Mouse (Mus musculus): Measurements from ENCODE around the gene Zfp773. TPM values are rescaled to one million over a fixed set of nuclear protein-coding genes. Genes with fewer than 3 reads are reported as not detected.
"Not testable (repeated sequence)": the region's sequence is repeated elsewhere in the genome, so short reads cannot be mapped to it uniquely, and the experiment has no call there.

The Zfp773 gene
- 4.6 and 7.9 TPM in 2 replicates for polyA plus RNA-seq (2012; rRNA removed)

DNA sequence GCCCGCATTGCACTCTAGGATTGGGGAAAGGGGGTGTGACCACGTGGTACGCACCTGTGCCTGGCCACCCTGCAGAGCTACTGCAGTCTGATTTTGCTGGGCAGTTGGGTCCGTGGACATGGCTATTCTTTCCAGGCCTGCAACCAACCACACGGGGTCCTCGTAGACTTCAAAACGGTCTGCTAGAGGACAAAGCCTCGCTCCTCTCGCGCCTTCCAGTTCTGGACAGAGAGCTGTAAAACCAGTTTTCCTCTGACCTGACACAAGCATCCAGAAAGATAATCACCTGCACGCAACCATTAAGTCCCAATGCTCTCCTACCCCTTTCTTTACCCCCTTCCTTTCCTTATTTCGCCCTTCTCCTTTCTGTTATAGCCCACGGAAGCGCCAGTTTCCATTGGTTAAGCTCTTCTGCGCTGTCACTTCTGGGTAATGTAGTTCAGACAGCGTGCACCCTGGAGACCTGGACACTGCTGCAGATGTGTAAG lies at the start of gene Zfp773:
Gene Zfp773, minus strand, starts transcription at position 377 of the 488 bp plus-strand sequence.
- DNase-seq (ENCODE audit: low read depth): peak; percentile 91
- peak; percentile 51; the same call in 1 of the 2 replicates for TF ChIP-seq CTCF (IDR thresholded peaks at IDR 0.05; ENCODE audit: borderline replicate concordance, extremely low read depth, insufficient read depth, insufficient read length)
- TF ChIP-seq POLR2A (IDR thresholded peaks at IDR 0.05; ENCODE audit: borderline replicate concordance, extremely low read depth, insufficient read depth, insufficient read length, poor library complexity, severe bottlenecking): 0 out of 2 replicates have a peak, but pooled peaks have one; percentile 14

GRCm38 (mm10) chr7:7185897-7186296 lies 49.3 kb upstream of the Zfp773 start:
- no peak for DNase-seq (ENCODE audit: low read depth)
- TF ChIP-seq POLR2A (IDR thresholded peaks at IDR 0.05; ENCODE audit: borderline replicate concordance, extremely low read depth, insufficient read depth, insufficient read length, poor library complexity, severe bottlenecking) (no peak), CTCF (IDR thresholded peaks at IDR 0.05; ENCODE audit: borderline replicate concordance, extremely low read depth, insufficient read depth, insufficient read length) (no peak)

DNA sequence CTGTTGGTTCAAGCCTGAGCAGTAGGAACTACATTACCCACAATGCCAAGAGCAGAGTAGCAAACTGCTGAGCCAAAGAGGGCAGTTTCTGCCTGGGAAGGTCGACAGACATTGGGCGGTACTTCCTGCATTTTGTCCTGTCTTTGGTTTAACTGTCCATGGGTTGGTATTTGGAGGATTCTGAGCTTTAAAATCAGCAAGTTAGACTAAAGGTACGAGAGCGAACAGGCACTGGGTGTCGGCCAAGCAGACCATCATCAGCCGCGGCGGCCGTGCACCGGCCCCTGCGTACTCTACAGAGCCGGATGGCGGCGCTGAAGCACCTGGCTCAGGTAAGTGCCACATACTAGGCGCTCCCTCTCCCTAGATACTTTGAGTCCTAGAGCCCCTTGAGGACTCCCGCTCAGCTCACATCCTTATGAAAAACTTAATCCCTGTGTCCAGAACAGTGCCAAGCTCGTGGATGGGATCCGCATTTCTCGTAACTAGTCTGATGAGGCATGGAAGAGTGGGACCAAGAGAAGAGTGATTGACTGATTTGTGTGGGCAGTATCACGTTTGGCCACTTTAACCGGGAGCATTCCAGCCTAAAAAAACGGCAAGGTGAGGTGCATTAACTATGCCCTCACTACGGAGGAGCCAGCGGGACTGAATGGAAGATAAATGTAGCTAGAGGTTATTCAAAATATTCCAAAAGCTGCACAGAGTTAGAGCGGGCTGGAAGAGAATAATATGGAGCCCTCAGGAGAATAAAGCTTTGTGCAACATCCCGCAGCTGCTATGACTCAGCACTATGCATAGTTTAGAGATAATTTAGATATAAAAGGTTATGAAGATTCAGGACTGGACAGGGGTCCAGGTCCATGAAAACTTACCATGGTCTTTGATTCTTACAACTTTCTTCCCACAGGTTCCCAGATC lies 34.9 kb upstream of the Zfp773 start, which contains the start of gene Zfp418:
Gene Zfp418, plus strand, starts transcription at position 104 of the 921 bp plus-strand sequence.
- peak; percentile 31; the same call in 1 of the 2 replicates for TF ChIP-seq POLR2A (IDR thresholded peaks at IDR 0.05; ENCODE audit: borderline replicate concordance, extremely low read depth, insufficient read depth, insufficient read length, poor library complexity, severe bottlenecking)
- TF ChIP-seq CTCF (IDR thresholded peaks at IDR 0.05; ENCODE audit: borderline replicate concordance, extremely low read depth, insufficient read depth, insufficient read length): no peak
- DNase-seq (ENCODE audit: low read depth): peak; percentile 93

DNA sequence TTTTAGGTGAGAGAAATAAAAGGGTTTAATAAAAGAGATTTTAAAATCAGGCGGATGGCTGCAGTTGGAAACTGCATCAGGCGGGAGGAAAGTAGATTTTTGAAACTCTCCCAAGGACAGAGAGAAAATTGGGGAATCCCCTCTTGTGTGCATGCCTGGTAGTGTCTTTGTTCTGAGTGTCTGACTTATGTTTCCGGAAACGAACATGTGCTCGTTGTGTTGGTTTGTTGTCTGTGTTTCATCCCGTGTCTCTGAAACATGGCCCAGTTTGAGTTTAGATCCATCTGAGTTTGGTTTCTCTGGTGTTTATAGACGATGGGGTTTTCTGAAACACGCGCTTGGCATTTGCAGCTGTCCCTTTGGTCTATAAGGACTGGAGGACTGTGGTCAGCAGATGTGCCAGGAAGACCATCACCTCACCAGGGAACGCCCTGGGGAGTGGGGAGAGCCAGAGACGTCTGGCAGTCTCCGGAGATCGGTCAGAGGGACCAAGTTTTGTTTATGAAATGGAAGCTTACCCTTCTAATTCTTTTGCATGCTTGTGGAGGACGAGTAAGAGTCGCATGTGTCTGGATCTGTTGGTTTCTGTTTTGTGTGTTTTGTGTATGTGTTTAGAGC lies 9.5 kb upstream of the Zfp773 start:
- DNase-seq (ENCODE audit: low read depth): no peak
- TF ChIP-seq CTCF (IDR thresholded peaks at IDR 0.05; ENCODE audit: borderline replicate concordance, extremely low read depth, insufficient read depth, insufficient read length) (no peak), POLR2A (IDR thresholded peaks at IDR 0.05; ENCODE audit: borderline replicate concordance, extremely low read depth, insufficient read depth, insufficient read length, poor library complexity, severe bottlenecking) (no peak)

DNA sequence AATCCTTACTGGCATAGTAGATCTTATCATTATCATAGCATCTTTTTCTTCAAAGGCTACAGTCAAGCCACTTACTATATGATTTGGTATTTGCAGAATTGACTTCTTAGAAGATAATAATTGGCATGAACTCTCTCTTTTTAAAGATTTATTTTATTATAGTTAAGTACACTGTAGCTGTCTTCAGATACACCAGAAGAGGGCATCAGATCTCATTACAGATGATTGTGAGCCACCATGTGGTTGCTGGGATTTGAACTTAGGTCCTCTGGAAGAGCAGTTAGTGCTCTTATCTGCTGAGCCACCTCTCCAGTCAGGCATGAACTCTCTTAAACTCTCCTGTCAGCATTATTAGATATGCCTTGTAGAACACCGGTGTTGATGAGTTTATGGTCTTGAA lies 7.7 kb upstream of the Zfp773 start:
- no peak for DNase-seq (ENCODE audit: low read depth)
- no peak for TF ChIP-seq POLR2A (IDR thresholded peaks at IDR 0.05; ENCODE audit: borderline replicate concordance, extremely low read depth, insufficient read depth, insufficient read length, poor library complexity, severe bottlenecking)

DNA sequence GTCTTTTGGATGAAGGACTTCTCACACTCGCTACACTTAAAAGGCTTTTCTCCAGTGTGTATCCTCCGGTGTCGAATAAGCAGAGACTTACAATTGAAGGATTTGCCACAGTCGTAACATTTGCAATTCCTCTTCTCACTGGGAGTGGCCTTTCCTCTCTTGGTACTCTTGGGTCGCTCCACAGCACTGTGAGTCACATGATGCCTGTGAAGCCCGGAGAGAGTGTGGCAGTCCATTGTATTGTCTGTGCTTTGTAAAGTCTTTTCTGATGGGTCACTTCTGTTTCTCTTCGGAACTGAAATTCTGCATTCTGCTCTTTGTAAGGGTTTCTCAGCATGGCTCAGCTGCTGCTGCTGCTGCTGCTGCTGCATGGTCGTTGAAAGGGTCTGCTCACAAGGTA lies 3.8 kb downstream of the Zfp773 start:
- no peak for DNase-seq (ENCODE audit: low read depth)

DNA sequence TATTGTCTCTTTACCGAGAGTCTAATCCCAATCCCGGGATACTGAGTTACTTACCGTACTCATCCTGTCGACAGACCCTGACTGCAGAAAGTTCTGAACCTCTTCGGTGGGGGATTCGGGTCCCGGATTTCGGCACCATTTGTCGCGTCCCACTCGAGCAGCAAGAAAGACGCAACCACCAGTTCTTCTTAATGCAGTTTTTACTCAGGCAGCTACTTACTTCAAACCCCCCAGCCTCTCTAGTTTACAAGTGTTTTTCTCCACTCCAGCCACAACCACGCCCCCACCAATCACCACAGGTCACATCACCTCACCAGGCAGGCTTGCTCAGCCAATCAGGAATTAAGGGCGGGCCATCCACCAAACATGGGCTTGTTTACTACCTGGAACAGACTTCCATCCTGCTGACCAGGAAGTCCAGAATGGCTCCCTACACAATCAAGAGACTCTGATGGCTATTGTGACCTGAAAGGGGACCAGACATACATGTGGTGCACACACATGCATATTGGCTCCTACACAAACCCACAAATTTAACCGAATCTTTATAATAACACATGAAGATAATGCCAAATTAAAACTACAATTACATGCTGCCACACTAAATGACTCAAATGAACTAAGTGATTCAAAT lies 5.9 kb downstream of the Zfp773 start:
- not testable (repeated sequence) for DNase-seq (ENCODE audit: low read depth)

More for the DNA sequence above, 3.8 kb downstream of the Zfp773 start:
- TF ChIP-seq POLR2A (IDR thresholded peaks at IDR 0.05; ENCODE audit: borderline replicate concordance, extremely low read depth, insufficient read depth, insufficient read length, poor library complexity, severe bottlenecking): no peak
- TF ChIP-seq CTCF (IDR thresholded peaks at IDR 0.05; ENCODE audit: borderline replicate concordance, extremely low read depth, insufficient read depth, insufficient read length): no peak

DNA sequence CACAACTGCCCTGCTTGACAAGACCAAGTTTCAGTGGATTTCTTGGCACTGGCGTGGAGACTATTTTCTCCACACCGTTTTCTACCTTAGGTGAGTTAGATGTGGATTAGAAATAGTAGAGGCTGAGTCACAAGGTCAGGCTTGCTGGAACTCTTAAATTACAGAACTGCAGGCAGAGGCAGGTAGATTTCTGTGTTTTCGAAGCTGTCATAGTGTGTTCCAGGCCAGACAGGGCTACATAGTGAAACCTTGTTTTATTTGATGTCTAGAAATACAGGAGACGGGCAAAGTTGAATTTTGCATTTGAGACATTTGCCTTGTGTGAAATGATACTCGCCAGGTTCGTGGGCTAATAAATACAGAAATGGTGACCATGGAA lies 15.0 kb downstream of the Zfp773 start:
- TF ChIP-seq CTCF (IDR thresholded peaks at IDR 0.05; ENCODE audit: borderline replicate concordance, extremely low read depth, insufficient read depth, insufficient read length) (no peak), POLR2A (IDR thresholded peaks at IDR 0.05; ENCODE audit: borderline replicate concordance, extremely low read depth, insufficient read depth, insufficient read length, poor library complexity, severe bottlenecking) (no peak)
- no peak for DNase-seq (ENCODE audit: low read depth)

DNA sequence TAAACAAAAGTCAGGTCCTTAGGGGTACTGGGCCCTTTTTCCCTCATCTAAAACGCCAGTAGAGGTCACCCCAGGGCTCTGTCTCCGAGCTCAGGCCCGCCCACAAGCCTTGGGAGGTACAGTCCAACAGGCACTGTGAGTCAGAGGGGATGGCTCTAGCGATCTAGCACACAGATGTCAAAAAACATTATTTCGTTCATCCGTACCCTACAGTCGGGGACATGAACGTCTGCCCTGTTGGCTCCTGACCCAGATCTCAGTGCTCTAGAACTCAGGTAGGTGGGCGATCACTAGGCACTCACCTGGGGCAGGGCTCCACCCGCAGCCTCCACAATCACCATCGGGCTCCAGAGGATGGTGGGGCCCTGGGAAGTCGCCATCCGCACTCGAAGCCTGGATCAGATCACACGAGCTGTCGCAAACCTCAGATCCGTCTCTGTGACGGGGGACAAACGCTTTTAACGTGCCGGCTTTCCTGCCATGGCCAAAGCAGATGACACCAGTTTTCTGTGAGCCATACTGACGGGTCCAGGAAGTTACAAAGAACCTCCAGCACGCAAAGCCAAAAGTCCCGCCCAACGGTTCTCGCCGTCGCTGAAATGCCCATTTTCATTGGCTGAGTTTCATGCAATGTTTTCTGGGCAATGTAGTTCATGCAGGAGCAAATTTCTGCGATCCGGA lies 15.5 kb downstream of the Zfp773 start, which contains the start of gene Zfp954:
Gene Zfp954, minus strand, starts transcription at position 568 of the 681 bp plus-strand sequence.
- DNase-seq (ENCODE audit: low read depth): peak; percentile 95
- TF ChIP-seq POLR2A (IDR thresholded peaks at IDR 0.05; ENCODE audit: borderline replicate concordance, extremely low read depth, insufficient read depth, insufficient read length, poor library complexity, severe bottlenecking) (peak; percentile 44; the same call in 1 of the 2 replicates), CTCF (IDR thresholded peaks at IDR 0.05; ENCODE audit: borderline replicate concordance, extremely low read depth, insufficient read depth, insufficient read length) (peak; percentile 24; the same call in 1 of the 2 replicates)

DNA sequence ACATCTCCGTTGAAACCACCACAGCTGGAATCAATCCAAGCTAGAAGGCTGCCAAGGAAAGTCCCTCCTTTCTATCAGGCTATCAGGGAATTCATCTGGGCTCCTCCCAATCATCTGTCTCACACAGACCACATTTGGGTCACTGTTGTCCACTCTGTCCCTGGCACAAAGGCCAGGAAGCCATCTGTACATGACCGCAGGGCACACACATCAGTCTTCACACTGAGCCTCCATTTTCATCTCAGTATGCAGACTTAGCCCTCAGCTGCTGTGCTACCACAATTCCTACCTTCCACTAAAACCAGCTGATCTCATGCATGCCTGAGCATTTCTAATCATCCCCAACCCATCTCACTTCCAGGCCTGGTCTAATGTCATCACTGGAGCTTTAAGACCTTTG lies 18.1 kb downstream of the Zfp773 start:
- TF ChIP-seq POLR2A (IDR thresholded peaks at IDR 0.05; ENCODE audit: borderline replicate concordance, extremely low read depth, insufficient read depth, insufficient read length, poor library complexity, severe bottlenecking) (no peak), CTCF (IDR thresholded peaks at IDR 0.05; ENCODE audit: borderline replicate concordance, extremely low read depth, insufficient read depth, insufficient read length) (no peak)
- DNase-seq (ENCODE audit: low read depth): no peak

GRCm38 (mm10) chr7:7108501-7108900 lies 28.1 kb downstream of the Zfp773 start:
- no peak for TF ChIP-seq POLR2A (IDR thresholded peaks at IDR 0.05; ENCODE audit: borderline replicate concordance, extremely low read depth, insufficient read depth, insufficient read length, poor library complexity, severe bottlenecking)
- TF ChIP-seq CTCF (IDR thresholded peaks at IDR 0.05; ENCODE audit: borderline replicate concordance, extremely low read depth, insufficient read depth, insufficient read length): no peak

More at GRCm38 (mm10) chr7:7108501-7108900, 28.1 kb downstream of the Zfp773 start:
- DNase-seq (ENCODE audit: low read depth): no peak

Measured in brain, embryonic 14.5 days (tissue).